Mouse (Mus musculus) testis, postnatal 10 days (tissue): ENCODE data around the gene Orc2.
A peak's percentile ranks its signal among the peaks of the same experiment; 100 is the strongest.

Experiments used
- DNase-seq: peaks from one replicate; pipeline ENCODE4 v3.0.0; 2021; ENCODE audit warnings: low spot score

Gene Orc2

GRCm38 (mm10) chr1:58504577-58505254, at the start of gene Orc2:
Orc2 (minus strand) TSS chr1:58505109.
- DNase-seq = peak; percentile 93

GRCm38 (mm10) chr1:58541386-58541785, 36.5 kb upstream of the Orc2 start:
- DNase-seq = no peak

- no peak for DNase-seq
Measured at GRCm38 (mm10) chr1:58507249-58507648, 2.3 kb upstream of the Orc2 start.

GRCm38 (mm10) chr1:58503793-58504370, 1.0 kb downstream of the Orc2 start:
- DNase-seq = no peak

DNA sequence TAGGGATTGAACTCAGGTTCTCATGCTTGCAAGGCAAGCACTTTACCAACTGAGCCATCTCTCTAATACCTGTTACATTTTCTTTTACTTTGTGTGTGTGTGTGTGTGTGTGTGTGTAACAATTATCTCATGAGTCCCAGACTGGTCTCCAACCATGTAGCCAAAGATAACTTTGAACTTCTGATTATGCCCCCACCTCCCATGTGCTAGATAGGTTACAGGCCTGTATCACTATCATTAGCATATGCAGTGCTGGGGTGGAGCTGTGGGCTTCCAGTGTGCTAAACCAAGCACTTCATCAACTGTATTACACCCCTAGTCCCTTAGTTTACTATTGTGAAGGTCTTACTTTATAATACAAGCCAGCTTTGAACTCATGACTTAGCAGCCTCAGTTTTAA, 1.8 kb downstream of the Orc2 start:
- no peak for DNase-seq

DNA sequence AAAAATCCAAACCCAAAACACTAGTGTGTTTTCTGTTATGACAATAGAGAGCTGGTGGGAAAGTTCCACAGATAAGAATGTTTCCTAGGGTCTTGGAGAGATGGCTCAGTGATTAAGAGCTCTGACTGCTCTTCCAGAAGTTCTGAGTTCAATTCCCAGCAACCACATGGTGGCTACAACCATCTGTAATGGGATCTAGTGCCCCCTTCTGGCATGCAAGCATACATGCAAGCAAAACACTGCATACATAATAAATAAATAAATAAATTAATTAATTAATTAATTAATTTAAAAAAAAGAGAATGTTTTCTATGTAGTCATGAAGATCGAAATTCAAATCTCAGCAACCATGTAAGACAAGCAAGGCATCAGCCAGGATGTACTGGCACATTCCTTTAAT, 6.2 kb downstream of the Orc2 start:
- no peak for DNase-seq

- DNase-seq = no peak
Measured at GRCm38 (mm10) chr1:58497678-58498077, 7.2 kb downstream of the Orc2 start.

DNA sequence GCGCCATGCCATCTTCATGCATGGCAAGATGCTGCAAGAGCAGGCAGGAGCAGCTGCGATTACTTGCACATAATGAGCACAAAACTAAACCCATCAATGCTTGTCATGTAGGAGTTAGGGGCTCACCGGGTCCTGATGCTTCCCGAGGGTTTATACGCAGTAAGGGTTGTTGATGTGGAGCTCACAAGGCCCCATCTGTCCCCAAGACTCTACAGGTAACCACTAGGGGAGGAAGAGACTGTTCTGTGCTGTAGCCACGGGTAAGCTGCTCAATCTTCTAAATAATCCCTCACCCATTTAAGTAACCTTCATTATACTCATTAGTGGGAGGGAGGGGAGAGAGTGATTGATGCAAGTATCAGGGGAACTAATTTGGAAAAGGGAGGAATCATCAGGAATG, 9.3 kb downstream of the Orc2 start:
- no peak for DNase-seq

- no peak for DNase-seq
Measured at GRCm38 (mm10) chr1:58482647-58483046, 22.3 kb downstream of the Orc2 start.

DNA sequence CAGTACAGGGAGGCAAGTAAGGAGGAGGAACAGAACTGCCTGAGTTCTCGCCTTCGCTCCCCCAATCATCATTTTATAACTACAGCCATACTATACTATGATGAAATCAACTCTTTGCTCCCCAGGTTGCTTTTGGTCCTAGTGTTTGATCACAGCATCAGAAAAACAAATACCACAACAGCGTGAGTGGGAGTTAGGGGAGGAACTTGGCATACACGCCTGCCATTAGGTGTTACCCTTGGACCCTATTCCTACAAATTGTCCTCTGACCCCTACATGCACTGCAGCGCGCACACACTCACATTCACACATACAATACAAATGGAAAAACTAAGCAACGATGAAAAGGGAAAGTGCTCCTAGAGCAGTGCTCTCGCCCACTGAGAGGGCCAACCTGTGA, 29.2 kb downstream of the Orc2 start:
- DNase-seq = no peak

GRCm38 (mm10) chr1:58465561-58465960, 39.3 kb downstream of the Orc2 start:
- DNase-seq = no peak

DNA sequence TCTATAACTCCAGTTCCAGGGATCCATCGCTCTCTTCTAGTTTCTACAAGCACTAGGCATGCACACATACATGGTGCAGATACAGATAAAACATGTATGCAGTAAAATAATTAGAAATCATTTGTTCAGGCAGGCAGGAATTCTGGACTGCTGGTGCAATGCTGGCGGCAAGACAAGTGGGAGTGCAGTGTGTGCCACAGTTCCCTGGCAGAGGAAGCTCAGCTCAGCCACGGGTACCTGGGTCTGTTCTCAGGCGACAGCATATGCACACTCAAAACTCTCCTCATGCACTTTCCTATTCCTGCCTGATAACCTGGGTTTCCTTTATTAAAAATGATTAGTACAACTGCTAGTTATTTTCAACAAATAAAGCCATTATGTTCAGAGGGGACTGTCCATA, 39.9 kb downstream of the Orc2 start:
- DNase-seq = no peak

DNA sequence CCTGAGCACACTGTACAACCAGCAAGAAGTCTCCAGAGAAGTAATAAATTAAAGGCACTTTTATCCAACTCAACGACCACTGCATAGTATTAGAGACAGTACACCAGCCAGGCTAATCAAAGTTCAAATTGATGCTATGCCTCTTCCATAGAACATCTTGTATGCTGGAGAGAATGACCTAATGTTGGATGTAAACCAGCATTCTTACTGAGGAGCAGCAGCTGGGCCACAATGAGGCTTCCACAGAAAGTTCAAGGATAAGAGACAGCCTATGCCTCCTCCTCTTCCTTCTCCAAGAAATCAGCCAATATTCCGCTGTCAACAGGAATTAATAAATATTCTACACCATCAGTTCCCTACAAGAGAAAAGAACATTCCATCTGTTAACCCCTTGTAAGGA, 41.0 kb downstream of the Orc2 start:
- DNase-seq = no peak

- no peak for DNase-seq
Measured at GRCm38 (mm10) chr1:58460566-58460965, 44.3 kb downstream of the Orc2 start.

DNA sequence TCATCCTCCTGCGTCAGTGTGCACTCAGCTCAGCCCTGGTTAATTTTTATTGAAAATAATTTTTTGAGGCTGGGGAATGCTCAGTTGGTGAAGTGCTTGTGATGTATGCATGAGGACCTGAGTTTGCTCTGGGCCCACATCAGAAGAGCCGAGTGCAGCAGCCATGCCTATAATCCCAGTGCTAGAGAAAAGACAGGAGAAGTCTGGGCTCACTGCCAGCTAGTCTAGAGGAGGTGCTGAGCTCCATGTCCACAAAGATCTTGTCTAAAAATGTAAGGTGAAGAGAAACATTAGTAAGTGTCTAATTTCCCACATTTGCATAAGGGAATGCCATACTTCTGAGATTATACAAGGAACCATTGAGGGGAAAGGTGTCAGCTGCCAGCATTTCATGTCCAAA, 46.0 kb downstream of the Orc2 start:
- DNase-seq = no peak

GRCm38 (mm10) chr1:58458175-58458574, 46.7 kb downstream of the Orc2 start:
- no peak for DNase-seq

DNA sequence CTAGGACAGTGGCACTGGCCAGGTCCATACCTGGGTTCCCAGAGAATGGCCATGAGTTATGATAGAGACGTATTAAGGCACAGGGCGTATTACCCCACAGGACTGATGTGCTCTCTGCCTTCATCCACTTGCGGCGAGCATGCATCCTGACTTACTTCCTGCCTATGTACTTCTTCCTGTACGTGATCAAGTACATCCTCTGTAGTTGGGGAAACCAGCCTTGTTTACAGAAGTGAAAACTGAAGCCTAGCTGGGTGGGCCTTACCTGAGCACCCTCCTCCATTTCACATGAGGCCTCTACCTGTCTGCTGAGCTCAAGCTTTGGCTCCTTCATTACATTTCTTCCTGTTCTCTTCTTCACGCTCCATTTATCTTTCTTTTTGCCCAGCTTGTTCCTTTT, 50.6 kb downstream of the Orc2 start:
- no peak for DNase-seq

GRCm38 (mm10) chr1:58448396-58448795, 56.5 kb downstream of the Orc2 start:
- DNase-seq = no peak

DNA sequence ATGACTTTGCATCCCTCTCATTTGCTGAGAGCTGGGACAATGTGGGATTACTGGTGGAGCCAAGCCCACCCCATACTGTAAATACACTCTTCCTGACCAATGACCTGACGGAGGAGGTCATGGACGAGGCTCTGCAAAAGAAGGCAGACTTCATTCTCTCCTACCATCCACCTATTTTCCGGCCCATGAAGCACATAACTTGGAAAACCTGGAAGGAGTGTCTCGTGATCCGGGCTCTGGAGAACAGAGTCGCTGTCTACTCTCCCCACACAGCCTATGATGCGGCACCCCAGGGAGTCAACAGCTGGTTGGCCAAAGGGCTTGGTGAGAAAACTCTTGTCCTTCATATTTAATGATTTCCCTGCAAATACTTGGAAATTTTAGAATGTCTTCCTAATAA, 57.1 kb downstream of the Orc2 start:
- DNase-seq = no peak

DNA sequence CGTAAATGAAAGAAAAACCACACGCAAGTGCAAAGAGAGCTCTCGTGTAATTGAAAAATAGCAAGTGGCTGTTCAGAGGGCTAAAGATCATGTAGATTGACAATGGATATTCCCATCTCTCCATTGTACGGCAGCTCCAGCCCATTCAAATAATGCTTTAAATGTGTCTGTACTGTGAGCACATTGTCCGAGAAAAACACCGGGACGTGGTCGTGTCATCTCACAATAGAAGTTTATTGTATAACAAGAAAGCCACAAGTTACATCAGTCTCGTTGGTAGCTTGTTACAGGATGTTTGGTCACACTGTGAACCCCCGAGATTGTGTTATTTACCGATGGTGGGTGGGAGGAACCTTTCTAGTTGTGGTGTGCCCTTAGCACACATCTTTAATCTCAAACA, 59.0 kb downstream of the Orc2 start:
- DNase-seq = no peak

- peak; percentile 80 for DNase-seq
Measured at GRCm38 (mm10) chr1:58445143-58445722, 59.7 kb downstream of the Orc2 start, which contains the start of the genes Nif3l1 and Ppil3. Nif3l1 (plus strand) TSS chr1:58445151. Ppil3 (minus strand) TSS chr1:58445486.

GRCm38 (mm10) chr1:58444691-58445090, 60.2 kb downstream of the Orc2 start:
- DNase-seq = no peak

- DNase-seq = no peak
Measured at GRCm38 (mm10) chr1:58424551-58424950, 80.4 kb downstream of the Orc2 start.
